Mouse (Mus musculus): ENCODE data around the gene Cldn15. TPM values are rescaled to one million over a fixed set of nuclear protein-coding genes. Genes with fewer than 3 reads are reported as not detected.

Gene Cldn15
- polyA plus RNA-seq, 1 experiment, result not detected

GRCm38 (mm10) chr5:136966861-136967455 is 542 bp downstream of the Cldn15 start:
- 97% methylated on average over 4 of the region's 4 CpGs for WGBS
- Histone ChIP-seq H3K27ac (ENCODE audit: insufficient read depth, low read depth, low read length) (no peak overlapping the region), H3K4me1 (ENCODE audit: control insufficient read depth, insufficient read depth, low read length) (peaks cover 6% of the 10 kb centered on the region; the same call in 1 of the 2 replicates), H3K4me3 (ENCODE audit: insufficient read depth, low read depth, low read length) (no peak overlapping the region)
- TF ChIP-seq CTCF (IDR thresholded peaks at IDR 0.05; ENCODE audit: insufficient read depth, low read depth, low read length) (no peak), POLR2A (IDR thresholded peaks at IDR 0.05; ENCODE audit: insufficient read depth, low read depth, low read length) (no peak)

- Histone ChIP-seq H3K27ac (ENCODE audit: insufficient read depth, low read depth, low read length) (no peak overlapping the region), H3K4me3 (ENCODE audit: insufficient read depth, low read depth, low read length) (no peak overlapping the region), H3K4me1 (ENCODE audit: control insufficient read depth, insufficient read depth, low read length) (peaks cover 6% of the 10 kb centered on the region; the same call in 1 of the 2 replicates)
- 67% methylated on average over 10 of the region's 10 CpGs for WGBS
- TF ChIP-seq POLR2A (IDR thresholded peaks at IDR 0.05; ENCODE audit: insufficient read depth, low read depth, low read length) (no peak), CTCF (IDR thresholded peaks at IDR 0.05; ENCODE audit: insufficient read depth, low read depth, low read length) (no peak)
These were observed 1.2 kb downstream of the Cldn15 start for GRCm38 (mm10) chr5:136967592-136967991.

DNA sequence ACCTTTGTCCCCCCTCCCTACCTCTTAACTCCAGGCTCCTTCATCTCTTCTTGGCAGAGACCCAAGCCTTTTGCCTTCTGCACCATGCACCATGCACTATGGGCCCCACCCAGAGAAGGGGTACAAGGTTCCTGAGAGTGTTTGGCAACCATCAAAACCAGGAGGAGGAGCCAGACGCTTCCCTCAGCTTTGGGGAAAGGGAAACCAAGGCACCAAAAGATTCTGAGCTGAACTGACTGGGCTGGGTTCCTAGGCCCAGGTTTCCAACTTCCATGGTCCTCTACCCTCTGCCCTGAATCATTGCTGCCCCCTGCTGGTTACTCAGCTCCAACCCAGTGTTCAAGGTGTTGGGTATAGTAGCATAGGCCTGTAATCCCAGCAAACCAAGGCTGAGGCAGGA is 4.3 kb downstream of the Cldn15 start:
- no peaks in the 10 kb centered on the region for H3K4me1 ChIP-seq (ENCODE audit: control insufficient read depth, insufficient read depth, low read length)
- 82% methylated on average over 1 of the region's 1 CpGs for WGBS
- H3K27ac ChIP-seq (ENCODE audit: insufficient read depth, low read depth, low read length), result no peak overlapping the region
- TF ChIP-seq POLR2A (IDR thresholded peaks at IDR 0.05; ENCODE audit: insufficient read depth, low read depth, low read length) (no peak), CTCF (IDR thresholded peaks at IDR 0.05; ENCODE audit: insufficient read depth, low read depth, low read length) (no peak)
- no peak overlapping the region for H3K4me3 ChIP-seq (ENCODE audit: insufficient read depth, low read depth, low read length)

DNA sequence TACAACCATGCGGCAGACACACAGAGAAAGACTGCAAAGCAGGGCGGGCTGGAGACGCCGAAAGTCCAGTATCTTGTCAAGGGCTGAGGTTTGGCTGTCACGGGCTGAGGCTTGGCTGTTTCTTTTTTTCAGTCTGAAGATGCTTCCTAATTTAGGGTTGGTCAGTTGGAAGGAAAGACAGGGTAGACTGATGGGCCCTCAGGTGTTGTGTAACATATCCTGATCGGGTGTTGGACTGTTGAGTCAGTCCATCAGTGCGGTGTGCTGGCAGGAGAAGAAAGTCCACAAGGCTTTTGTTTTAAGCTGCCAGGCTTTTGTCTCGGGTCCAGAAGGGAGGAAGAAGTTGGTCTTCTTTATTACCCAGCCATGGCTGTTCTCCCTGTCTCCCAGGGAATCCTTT is 7.3 kb downstream of the Cldn15 start:
- Histone ChIP-seq H3K4me1 (ENCODE audit: control insufficient read depth, insufficient read depth, low read length) (no peaks in the 10 kb centered on the region), H3K27ac (ENCODE audit: insufficient read depth, low read depth, low read length) (no peak overlapping the region), H3K4me3 (ENCODE audit: insufficient read depth, low read depth, low read length) (no peak overlapping the region)
- WGBS, result 83% methylated on average over 8 of the region's 8 CpGs
- no peak for TF ChIP-seq POLR2A (IDR thresholded peaks at IDR 0.05; ENCODE audit: insufficient read depth, low read depth, low read length)
- TF ChIP-seq CTCF (IDR thresholded peaks at IDR 0.05; ENCODE audit: insufficient read depth, low read depth, low read length), result no peak

DNA sequence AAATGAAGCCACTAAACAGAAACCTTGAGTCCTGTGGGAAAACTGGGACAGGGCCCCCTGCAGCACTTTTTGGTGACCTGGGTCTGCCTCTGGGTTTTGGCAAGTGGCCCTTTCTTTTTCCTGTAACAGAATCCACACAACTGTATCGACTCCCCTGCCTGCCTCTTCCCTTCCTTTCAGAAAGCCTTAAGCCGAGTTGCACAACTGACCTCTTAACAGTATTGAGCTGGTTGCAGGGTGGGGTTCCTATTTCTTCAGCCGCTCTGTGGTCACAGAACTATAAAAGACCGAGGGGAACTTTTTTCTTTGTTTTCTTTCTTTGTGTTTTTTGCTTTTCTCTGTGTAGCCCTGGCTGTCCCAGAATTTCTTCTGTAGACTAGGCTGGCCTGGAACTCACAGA is 11.4 kb downstream of the Cldn15 start:
- Histone ChIP-seq H3K27ac (ENCODE audit: insufficient read depth, low read depth, low read length) (no peak overlapping the region), H3K4me3 (ENCODE audit: insufficient read depth, low read depth, low read length) (no peak overlapping the region), H3K4me1 (ENCODE audit: control insufficient read depth, insufficient read depth, low read length) (no peaks in the 10 kb centered on the region)
- TF ChIP-seq CTCF (IDR thresholded peaks at IDR 0.05; ENCODE audit: insufficient read depth, low read depth, low read length) (no peak), POLR2A (IDR thresholded peaks at IDR 0.05; ENCODE audit: insufficient read depth, low read depth, low read length) (no peak)
- 60% methylated on average over 4 of the region's 4 CpGs for WGBS

- H3K27ac ChIP-seq (ENCODE audit: insufficient read depth, low read depth, low read length), result no peak overlapping the region
- TF ChIP-seq POLR2A (IDR thresholded peaks at IDR 0.05; ENCODE audit: insufficient read depth, low read depth, low read length) (no peak), CTCF (IDR thresholded peaks at IDR 0.05; ENCODE audit: insufficient read depth, low read depth, low read length) (no peak)
- H3K4me1 ChIP-seq (ENCODE audit: control insufficient read depth, insufficient read depth, low read length), result no peaks in the 10 kb centered on the region
- 71% methylated on average over 2 of the region's 2 CpGs for whole genome bisulfite sequencing
- H3K4me3 ChIP-seq (ENCODE audit: insufficient read depth, low read depth, low read length), result no peak overlapping the region
These were observed 13.3 kb downstream of the Cldn15 start for GRCm38 (mm10) chr5:136979762-136980161.

DNA sequence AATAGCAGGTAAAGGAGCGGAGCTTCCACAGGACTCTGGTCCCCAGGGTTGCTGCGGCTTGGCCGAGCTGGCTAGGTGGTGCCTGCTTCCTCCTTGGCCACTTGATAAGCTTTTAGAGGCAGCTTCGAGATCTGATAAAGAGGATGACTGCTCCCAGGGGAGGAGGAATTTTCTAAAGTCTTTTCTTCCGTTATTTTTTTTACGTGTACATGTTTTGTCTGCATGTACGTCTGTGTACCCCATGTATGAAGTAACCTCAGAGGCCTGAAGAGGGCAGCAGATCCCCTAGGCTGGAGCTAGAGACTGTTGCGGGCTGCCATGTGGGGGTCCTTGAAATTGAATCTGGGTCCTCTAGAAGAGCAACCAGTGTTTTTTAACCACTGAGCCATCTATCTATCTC is 14.6 kb downstream of the Cldn15 start:
- 89% methylated on average over 8 of the region's 8 CpGs for WGBS
- H3K4me3 ChIP-seq (ENCODE audit: insufficient read depth, low read depth, low read length), result no peak overlapping the region
- no peak overlapping the region for H3K27ac ChIP-seq (ENCODE audit: insufficient read depth, low read depth, low read length)
- H3K4me1 ChIP-seq (ENCODE audit: control insufficient read depth, insufficient read depth, low read length), result no peaks in the 10 kb centered on the region
- TF ChIP-seq POLR2A (IDR thresholded peaks at IDR 0.05; ENCODE audit: insufficient read depth, low read depth, low read length) (no peak), CTCF (IDR thresholded peaks at IDR 0.05; ENCODE audit: insufficient read depth, low read depth, low read length) (no peak)

GRCm38 (mm10) chr5:136982338-136982930 is 16.0 kb downstream of the Cldn15 start:
- TF ChIP-seq CTCF (IDR thresholded peaks at IDR 0.05; ENCODE audit: insufficient read depth, low read depth, low read length), result peak; percentile 17; the same call in 1 of the 2 replicates
- no peak for TF ChIP-seq POLR2A (IDR thresholded peaks at IDR 0.05; ENCODE audit: insufficient read depth, low read depth, low read length)
- 50% methylated on average over 15 of the region's 16 CpGs for WGBS

GRCm38 (mm10) chr5:136984828-136985227 is 18.4 kb downstream of the Cldn15 start:
- Histone ChIP-seq H3K4me3 (ENCODE audit: insufficient read depth, low read depth, low read length) (no peak overlapping the region), H3K4me1 (ENCODE audit: control insufficient read depth, insufficient read depth, low read length) (peaks cover 12% of the 10 kb centered on the region), H3K27ac (ENCODE audit: insufficient read depth, low read depth, low read length) (no peak overlapping the region)
- TF ChIP-seq POLR2A (IDR thresholded peaks at IDR 0.05; ENCODE audit: insufficient read depth, low read depth, low read length) (no peak), CTCF (IDR thresholded peaks at IDR 0.05; ENCODE audit: insufficient read depth, low read depth, low read length) (no peak)
- 59% methylated on average over 14 of the region's 14 CpGs for WGBS

More at GRCm38 (mm10) chr5:136982338-136982930, 16.0 kb downstream of the Cldn15 start:
- Histone ChIP-seq H3K4me1 (ENCODE audit: control insufficient read depth, insufficient read depth, low read length) (peaks cover 3% of the 10 kb centered on the region; the same call in 1 of the 2 replicates), H3K4me3 (ENCODE audit: insufficient read depth, low read depth, low read length) (no peak overlapping the region), H3K27ac (ENCODE audit: insufficient read depth, low read depth, low read length) (no peak overlapping the region)
